Mouse (Mus musculus) retina, postnatal 1 day (tissue): ENCODE measurements at regions not wholly inside any gene's neighbourhood (a gene's known extent, or its start where the extent isn't known, plus 50 kb on each side); places are given as distances from the start of the nearest gene placed in this dataset.
"Not testable (repeated sequence)": the region's sequence is repeated elsewhere in the genome, so short reads cannot be mapped to it uniquely, and the experiment has no call there.

Experiments used
- DNase-seq: peaks from one replicate; pipeline ENCODE4 v3.0.0-alpha.2; 2012

GRCm38 (mm10) chr1:149463930-149464329 lies 497.2 kb downstream of the Pla2g4a start:
- DNase-seq: no peak

GRCm38 (mm10) chr1:149449801-149450493 lies 511.1 kb downstream of the Pla2g4a start:
- DNase-seq: no peak

GRCm38 (mm10) chr1:149448516-149448915 lies 512.6 kb downstream of the Pla2g4a start:
- no peak for DNase-seq

- no peak for DNase-seq
Observed at GRCm38 (mm10) chr1:149411009-149411408, 550.1 kb downstream of the Pla2g4a start.

- DNase-seq: peak; percentile 7
Observed at GRCm38 (mm10) chr1:149405367-149405766, 555.7 kb downstream of the Pla2g4a start.

GRCm38 (mm10) chr1:149388706-149389105 lies 572.4 kb downstream of the Pla2g4a start:
- DNase-seq: peak; percentile 27

GRCm38 (mm10) chr1:149351338-149351907 lies 609.7 kb downstream of the Pla2g4a start:
- no peak for DNase-seq

GRCm38 (mm10) chr1:149347359-149347758 lies 613.7 kb downstream of the Pla2g4a start:
- DNase-seq: no peak

GRCm38 (mm10) chr1:149338158-149338557 lies 622.9 kb downstream of the Pla2g4a start:
- no peak for DNase-seq

GRCm38 (mm10) chr1:149332239-149332638 lies 628.9 kb downstream of the Pla2g4a start:
- peak; percentile 58 for DNase-seq

GRCm38 (mm10) chr1:149327171-149327570 lies 633.9 kb downstream of the Pla2g4a start:
- no peak for DNase-seq

GRCm38 (mm10) chr1:149323095-149323494 lies 638.0 kb downstream of the Pla2g4a start:
- no peak for DNase-seq

GRCm38 (mm10) chr1:149289725-149290124 lies 671.4 kb downstream of the Pla2g4a start:
- DNase-seq: no peak

GRCm38 (mm10) chr1:149274932-149275331 lies 686.2 kb downstream of the Pla2g4a start:
- no peak for DNase-seq

GRCm38 (mm10) chr1:149256866-149257265 lies 704.2 kb downstream of the Pla2g4a start:
- no peak for DNase-seq

- peak; percentile 27 for DNase-seq
Observed at GRCm38 (mm10) chr1:149254141-149254540, 706.9 kb downstream of the Pla2g4a start.

- DNase-seq: no peak
Observed at GRCm38 (mm10) chr1:149238329-149239015, 722.6 kb downstream of the Pla2g4a start.

GRCm38 (mm10) chr1:149227170-149227569 lies 733.9 kb downstream of the Pla2g4a start:
- not testable (repeated sequence) for DNase-seq

GRCm38 (mm10) chr1:149226400-149226799 lies 734.7 kb downstream of the Pla2g4a start:
- DNase-seq: no peak

- peak; percentile 2 for DNase-seq
Observed at GRCm38 (mm10) chr1:149202631-149203030, 758.5 kb downstream of the Pla2g4a start.

GRCm38 (mm10) chr1:149199284-149199683 lies 761.8 kb downstream of the Pla2g4a start:
- DNase-seq: no peak

GRCm38 (mm10) chr1:149198854-149199253 lies 762.2 kb downstream of the Pla2g4a start:
- DNase-seq: no peak
